Mouse (Mus musculus) olfactory bulb, adult 2 months (tissue): Measurements from ENCODE around the gene Csde1.

Experiments
- CTCF ChIP-seq: fragments of 200-500 bp; IDR thresholded peaks from 2 replicates; pipeline ENCODE4 v1.5.1; 2012; ENCODE audit warnings: low read depth, mild to moderate bottlenecking, low read length, moderate library complexity; ENCODE audit not compliant: insufficient read depth
- POLR2A ChIP-seq: fragments of 200-500 bp; IDR thresholded peaks from 2 replicates; pipeline ENCODE4 v1.6.1; 2012; ENCODE audit warnings: mild to moderate bottlenecking, low read depth, low read length, moderate library complexity; ENCODE audit not compliant: insufficient read depth

DNA sequence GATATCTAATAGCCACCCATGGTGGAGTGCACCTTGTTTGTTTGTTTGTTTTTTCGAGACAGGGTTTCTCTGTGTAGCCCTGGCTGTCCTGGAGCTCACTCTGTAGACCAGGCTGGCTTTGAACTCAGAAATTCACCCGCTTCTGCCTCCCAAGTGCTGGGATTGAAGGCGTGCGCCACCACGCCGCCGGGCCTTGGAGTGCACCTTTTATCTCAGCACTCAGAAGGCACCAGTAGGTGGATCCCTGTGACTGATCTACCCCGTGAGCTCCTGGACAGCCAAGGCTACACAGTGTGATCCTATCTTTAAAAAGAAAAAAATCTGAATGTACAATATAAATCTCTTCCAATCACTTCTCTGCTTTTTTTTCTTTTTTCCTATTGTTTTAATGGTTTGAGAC is 29.2 kb upstream of the Csde1 start:
- TF ChIP-seq CTCF (no peak), POLR2A (no peak)
